Mouse (Mus musculus) midbrain, embryonic 10.5 days (tissue): ENCODE results near the gene Dcps. TPM values are rescaled to one million over a fixed set of nuclear protein-coding genes. Genes with fewer than 3 reads are reported as not detected.

Experiments
- DNase-seq: peaks from one replicate; pipeline ENCODE4 v3.0.0-alpha.2; 2017; ENCODE audit warnings: low spot score
- H3K27ac ChIP-seq: fragments of 300-500 bp; sonication (generic); replicated peaks from 2 replicates; pipeline ENCODE4 v1.5.1; 2016; ENCODE audit warnings: mild to moderate bottlenecking
- H3K27me3 ChIP-seq: fragments of 300-500 bp; sonication (generic); 2 replicates; pipeline ENCODE4 v1.6.1; 2016; ENCODE audit warnings: low read depth, mild to moderate bottlenecking; ENCODE audit not compliant: poor library complexity, severe bottlenecking
- H3K36me3 ChIP-seq: fragments of 300-500 bp; sonication (generic); 2 replicates; pipeline ENCODE4 v1.6.1; 2016; ENCODE audit warnings: mild to moderate bottlenecking, moderate library complexity
- H3K4me1 ChIP-seq: fragments of 300-500 bp; sonication (generic); 2 replicates; pipeline ENCODE4 v1.6.1; 2016
- H3K4me3 ChIP-seq: fragments of 300-500 bp; sonication (generic); 2 replicates; pipeline ENCODE4 v1.5.1; 2016; ENCODE audit warnings: mild to moderate bottlenecking, moderate library complexity
- H3K9me3 ChIP-seq: fragments of 300-500 bp; sonication (generic); replicated peaks from 2 replicates; pipeline ENCODE4 v1.6.1; 2016; ENCODE audit warnings: mild to moderate bottlenecking
- WGBS: fragments of 180-500 bp; shearing (Covaris S2); methylation state at CpG from one replicate; pipeline ENCODE4 v1.1.7; 2016; 5-methylcytosine and 5-hydroxymethylcytosine counted together
- polyA plus RNA-seq: library from polyadenylated mRNA; unstranded; fragments of >200 nt; fragmentation: Nextera tagmentation; extraction: Ambion mirVana; gene quantifications from 2 replicates; pipeline ENCODE4 v1.2.1, GENCODE M21; 2016

Dcps gene
- polyA plus RNA-seq, 1 experiment from 2014 or later = 108 TPM

DNA sequence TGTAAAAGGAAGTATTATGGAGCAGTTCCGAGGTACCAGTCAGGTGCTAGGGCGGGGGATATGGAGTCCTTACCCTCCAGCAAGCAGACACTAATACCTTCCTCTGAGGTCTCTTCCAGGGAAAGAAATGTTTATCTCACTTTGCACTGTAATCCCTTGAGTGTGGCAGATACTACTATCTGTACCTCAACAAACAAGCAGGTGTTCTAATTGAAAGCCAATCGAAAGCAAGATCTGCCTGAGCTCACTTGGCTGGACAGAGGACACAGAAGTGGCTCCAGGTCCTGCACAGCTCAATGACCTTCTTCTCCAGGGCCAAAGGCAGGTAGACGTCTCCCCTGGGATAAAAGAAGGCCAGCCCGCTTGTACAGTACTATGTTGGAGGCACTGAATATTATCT lies 65.8 kb downstream of the Dcps start:
- Histone ChIP-seq H3K27me3 (no peaks in the 10 kb centered on the region), H3K4me3 (no peak overlapping the region), H3K4me1 (peaks cover 27% of the 10 kb centered on the region), H3K36me3 (no peaks in the 10 kb centered on the region), H3K27ac (no peak overlapping the region), H3K9me3 (no peaks in the 10 kb centered on the region)
- 88% methylated on average over 5 of the region's 5 CpGs for WGBS
- no peak for DNase-seq

DNA sequence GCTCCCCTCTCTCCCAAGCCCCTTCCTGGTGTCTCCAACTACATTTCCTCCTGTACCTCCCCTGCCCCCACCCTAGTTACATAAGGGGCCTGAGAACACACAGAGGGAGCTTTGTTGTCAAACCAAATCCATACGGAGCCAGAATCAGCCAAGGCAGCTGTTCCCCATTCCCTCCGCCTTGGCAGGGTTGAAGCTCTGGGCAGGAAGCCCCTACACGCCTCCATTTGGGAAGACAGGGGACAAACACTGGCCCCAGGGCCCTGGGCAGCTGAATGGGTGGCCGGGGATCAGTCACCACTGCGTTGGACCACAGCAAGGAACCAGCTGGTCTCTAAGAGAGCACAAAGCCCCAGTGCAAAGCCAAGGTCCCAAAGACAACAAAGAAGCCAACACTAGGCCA lies 66.9 kb downstream of the Dcps start:
- Histone ChIP-seq H3K27ac (peak overlapping the region; percentile 33; the same call in 1 of the 2 replicates), H3K27me3 (no peaks in the 10 kb centered on the region), H3K4me3 (no peak overlapping the region), H3K36me3 (no peaks in the 10 kb centered on the region), H3K4me1 (peaks cover 27% of the 10 kb centered on the region), H3K9me3 (no peaks in the 10 kb centered on the region)
- 69% methylated on average over 5 of the region's 5 CpGs for WGBS
- DNase-seq = no peak

GRCm38 (mm10) chr9:35108066-35108465 lies 67.8 kb downstream of the Dcps start:
- Histone ChIP-seq H3K4me1 (peaks cover 27% of the 10 kb centered on the region), H3K27me3 (no peaks in the 10 kb centered on the region), H3K36me3 (no peaks in the 10 kb centered on the region), H3K27ac (no peak overlapping the region), H3K4me3 (no peak overlapping the region), H3K9me3 (no peaks in the 10 kb centered on the region)
- no peak for DNase-seq
- 86% methylated on average over 3 of the region's 3 CpGs for WGBS

- H3K36me3 ChIP-seq = no peaks in the 10 kb centered on the region
- no peaks in the 10 kb centered on the region for H3K27me3 ChIP-seq
- WGBS = 92% methylated on average over 5 of the region's 5 CpGs
- H3K9me3 ChIP-seq = no peaks in the 10 kb centered on the region
- H3K27ac ChIP-seq = no peak overlapping the region
- H3K4me1 ChIP-seq = peaks cover 25% of the 10 kb centered on the region
- H3K4me3 ChIP-seq = no peak overlapping the region
- DNase-seq = no peak
These were observed 68.5 kb downstream of the Dcps start for GRCm38 (mm10) chr9:35107396-35107795.

DNA sequence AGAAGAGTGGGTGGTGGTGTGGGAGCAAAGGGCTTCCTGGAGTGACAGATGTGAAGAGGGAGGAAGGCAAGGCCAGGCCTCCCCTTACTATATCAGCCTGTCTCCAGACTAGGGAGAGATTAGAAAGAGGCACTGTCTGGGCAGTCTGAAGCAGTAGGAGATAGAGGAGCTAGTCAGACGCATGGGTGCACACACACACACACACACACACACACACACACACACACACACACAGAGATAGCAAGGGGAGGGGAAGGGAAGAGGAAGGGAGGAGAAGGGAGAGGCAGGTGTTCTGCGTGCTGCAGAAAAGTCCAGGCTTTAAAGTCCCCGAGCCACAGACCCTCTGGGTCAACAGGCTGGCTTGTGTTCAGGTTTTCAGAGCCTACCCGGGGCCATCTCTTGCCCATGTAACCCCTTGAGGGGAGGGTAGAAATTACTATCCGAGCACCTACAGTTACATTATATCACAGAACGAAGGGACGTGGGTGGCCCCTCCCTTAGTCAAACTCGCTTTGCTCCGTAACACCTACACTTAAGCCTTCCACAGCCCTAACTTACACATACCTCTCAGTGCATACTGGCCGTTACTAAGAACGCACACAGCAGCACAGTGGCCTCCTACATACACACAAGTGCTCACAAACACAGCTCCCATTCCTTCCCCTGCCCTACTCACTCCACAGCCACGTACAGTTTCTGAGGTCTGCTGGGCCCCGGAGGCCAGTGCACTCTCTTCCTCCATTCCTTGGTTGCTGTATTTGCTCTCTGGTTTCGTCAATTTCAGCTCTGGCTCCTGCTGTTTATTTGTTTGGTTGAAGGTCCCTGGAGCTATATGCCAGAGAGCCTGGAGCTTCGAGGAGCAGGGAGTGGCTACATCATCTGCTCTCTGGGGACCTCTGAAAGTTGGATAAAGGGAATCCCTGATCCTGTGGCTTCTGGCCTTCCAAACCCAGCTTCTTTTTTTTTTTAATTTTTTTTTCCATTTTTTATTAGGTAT lies 69.7 kb downstream of the Dcps start:
- WGBS = 73% methylated on average over 15 of the region's 15 CpGs
- Histone ChIP-seq H3K27me3 (no peaks in the 10 kb centered on the region), H3K36me3 (no peaks in the 10 kb centered on the region), H3K27ac (no peak overlapping the region), H3K4me1 (peaks cover 14% of the 10 kb centered on the region), H3K9me3 (no peaks in the 10 kb centered on the region), H3K4me3 (no peak overlapping the region)
- no peak for DNase-seq

GRCm38 (mm10) chr9:35105438-35105837 lies 70.4 kb downstream of the Dcps start:
- H3K9me3 ChIP-seq = no peaks in the 10 kb centered on the region
- 72% methylated on average over 2 of the region's 2 CpGs for WGBS
- peaks cover 14% of the 10 kb centered on the region for H3K4me1 ChIP-seq
- H3K27me3 ChIP-seq = no peaks in the 10 kb centered on the region
- DNase-seq = no peak
- H3K36me3 ChIP-seq = no peaks in the 10 kb centered on the region
- no peak overlapping the region for H3K4me3 ChIP-seq
- H3K27ac ChIP-seq = no peak overlapping the region

DNA sequence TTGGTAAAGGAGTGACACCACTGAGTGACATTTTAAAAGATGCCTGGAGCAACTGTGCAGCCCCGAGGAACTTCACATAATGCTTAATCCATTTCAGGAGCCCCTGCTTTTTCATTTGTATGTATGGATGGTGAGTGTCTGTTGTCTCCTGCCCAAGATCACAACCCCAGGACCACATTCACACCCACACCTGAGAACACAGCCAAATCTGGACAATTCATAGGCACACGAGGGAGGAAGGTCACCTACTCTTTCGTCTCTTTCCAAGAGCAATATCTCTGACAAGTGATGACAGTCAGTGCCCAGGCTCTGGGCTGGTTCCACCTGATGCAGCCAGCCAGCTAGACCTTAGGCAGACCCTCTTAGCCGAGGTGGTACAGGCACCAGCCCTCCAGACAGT lies 71.2 kb downstream of the Dcps start:
- no peak for DNase-seq
- 88% methylated on average over 4 of the region's 4 CpGs for WGBS
- H3K27me3 ChIP-seq = no peaks in the 10 kb centered on the region
- H3K4me1 ChIP-seq = peaks cover 13% of the 10 kb centered on the region
- H3K36me3 ChIP-seq = no peaks in the 10 kb centered on the region
- H3K27ac ChIP-seq = no peak overlapping the region
- no peak overlapping the region for H3K4me3 ChIP-seq
- H3K9me3 ChIP-seq = no peaks in the 10 kb centered on the region

DNA sequence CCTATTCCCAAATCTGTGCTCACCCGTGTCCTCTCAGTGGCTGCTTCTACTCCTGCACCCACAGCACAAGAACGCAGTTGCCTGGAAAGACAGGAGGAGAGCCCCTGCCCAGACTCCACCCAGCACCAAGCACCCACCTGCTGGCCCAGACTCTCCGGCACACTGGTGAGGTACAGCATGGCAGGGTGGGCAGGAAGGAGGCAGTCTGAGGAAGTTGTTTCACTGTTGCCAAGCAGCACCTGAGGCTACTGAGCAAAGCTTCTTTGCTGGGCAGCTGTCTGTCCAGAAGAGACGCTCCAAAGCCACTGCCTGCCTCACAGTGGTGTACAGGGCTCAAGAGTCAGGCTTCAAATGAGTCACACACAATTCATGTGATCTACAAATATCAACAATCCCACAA lies 77.1 kb downstream of the Dcps start:
- DNase-seq = no peak
- Histone ChIP-seq H3K27me3 (no peaks in the 10 kb centered on the region), H3K4me3 (no peak overlapping the region), H3K4me1 (0 out of 2 replicates have a peak, but pooled peaks cover 2% of the 10 kb centered on the region), H3K9me3 (no peaks in the 10 kb centered on the region), H3K27ac (no peak overlapping the region), H3K36me3 (no peaks in the 10 kb centered on the region)
- 84% methylated on average over 4 of the region's 4 CpGs for WGBS

- 0 out of 2 replicates have a peak, but pooled peaks cover 2% of the 10 kb centered on the region for H3K4me1 ChIP-seq
- H3K36me3 ChIP-seq = no peaks in the 10 kb centered on the region
- no peaks in the 10 kb centered on the region for H3K27me3 ChIP-seq
- DNase-seq = no peak
- no peaks in the 10 kb centered on the region for H3K9me3 ChIP-seq
- no peak overlapping the region for H3K4me3 ChIP-seq
- WGBS = 92% methylated on average over 4 of the region's 4 CpGs
- H3K27ac ChIP-seq = no peak overlapping the region
These were observed 78.0 kb downstream of the Dcps start for GRCm38 (mm10) chr9:35097901-35098300.

GRCm38 (mm10) chr9:35095726-35096125 lies 80.1 kb downstream of the Dcps start:
- H3K9me3 ChIP-seq = no peaks in the 10 kb centered on the region
- no peaks in the 10 kb centered on the region for H3K36me3 ChIP-seq
- 0 out of 2 replicates have a peak, but pooled peaks cover 2% of the 10 kb centered on the region for H3K4me1 ChIP-seq
- WGBS = 93% methylated on average over 1 of the region's 1 CpGs
- no peaks in the 10 kb centered on the region for H3K27me3 ChIP-seq
- DNase-seq = no peak
- no peak overlapping the region for H3K27ac ChIP-seq
- no peak overlapping the region for H3K4me3 ChIP-seq

- Histone ChIP-seq H3K4me3 (no peak overlapping the region), H3K36me3 (no peaks in the 10 kb centered on the region), H3K4me1 (no peaks in the 10 kb centered on the region), H3K27me3 (no peaks in the 10 kb centered on the region), H3K9me3 (no peaks in the 10 kb centered on the region), H3K27ac (no peak overlapping the region)
- 88% methylated on average over 3 of the region's 3 CpGs for WGBS
- DNase-seq = no peak
These were observed 82.5 kb downstream of the Dcps start for GRCm38 (mm10) chr9:35093350-35093749.

DNA sequence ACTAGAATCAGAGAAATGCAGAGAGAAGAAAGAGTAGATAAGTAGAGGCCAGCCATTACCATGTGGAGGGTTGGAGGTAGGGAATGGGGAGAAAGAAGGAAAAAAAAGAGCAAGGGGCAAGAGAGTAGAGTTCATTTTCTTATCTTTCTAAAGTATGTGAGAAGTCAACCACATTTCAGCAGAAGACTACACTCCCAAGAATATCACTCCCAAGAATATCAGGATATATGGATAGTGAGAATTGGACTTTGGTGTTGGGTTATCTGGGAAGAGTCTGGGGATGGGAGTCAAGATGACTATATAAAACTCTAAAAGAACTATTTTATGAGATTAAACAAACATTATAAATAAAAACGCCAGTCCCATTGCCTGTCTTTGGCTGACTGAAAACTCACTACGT lies 83.0 kb downstream of the Dcps start:
- Histone ChIP-seq H3K4me1 (no peaks in the 10 kb centered on the region), H3K27me3 (no peaks in the 10 kb centered on the region), H3K9me3 (no peaks in the 10 kb centered on the region), H3K36me3 (no peaks in the 10 kb centered on the region), H3K27ac (no peak overlapping the region), H3K4me3 (no peak overlapping the region)
- 93% methylated on average over 2 of the region's 2 CpGs for WGBS
- DNase-seq = no peak
